Mouse (Mus musculus): ENCODE measurements around the gene Jph2.

GRCm38 (mm10) chr2:163349411-163349810 is 48.4 kb downstream of the Jph2 start:
- no peak for TF ChIP-seq CTCF (IDR thresholded peaks at IDR 0.05; ENCODE audit: extremely low read depth, insufficient read length, insufficient replicate concordance, low read depth, low read length)
- TF ChIP-seq POLR2A (IDR thresholded peaks at IDR 0.05; ENCODE audit: low read depth, low read length), result no peak
